Mouse (Mus musculus) heart, postnatal 25 days (tissue): ENCODE data around the gene Golgb1. TPM values are rescaled to one million over a fixed set of nuclear protein-coding genes. Genes with fewer than 3 reads are reported as not detected.
"Not testable (repeated sequence)": the region's sequence is repeated elsewhere in the genome, so short reads cannot be mapped to it uniquely, and the experiment has no call there.

ENCODE experiments used
- DNase-seq: peaks from one replicate; pipeline ENCODE4 v3.0.0; 2022; ENCODE audit warnings: low spot score
- intact Hi-C: fragments of 180-260 bp; cut with DNase I; formaldehyde crosslinking; loops from one replicate; pipeline ENCODE4 v1.15.1; 2025
- total RNA-seq, 2 experiments: library from RNA; stranded (reverse); gene quantifications; 2 replicates each; pipeline ENCODE4 v1.2.3; 2021

Golgb1 gene
- total RNA-seq = 10 to 100 TPM; 37.9 to 43.5 TPM

DNA sequence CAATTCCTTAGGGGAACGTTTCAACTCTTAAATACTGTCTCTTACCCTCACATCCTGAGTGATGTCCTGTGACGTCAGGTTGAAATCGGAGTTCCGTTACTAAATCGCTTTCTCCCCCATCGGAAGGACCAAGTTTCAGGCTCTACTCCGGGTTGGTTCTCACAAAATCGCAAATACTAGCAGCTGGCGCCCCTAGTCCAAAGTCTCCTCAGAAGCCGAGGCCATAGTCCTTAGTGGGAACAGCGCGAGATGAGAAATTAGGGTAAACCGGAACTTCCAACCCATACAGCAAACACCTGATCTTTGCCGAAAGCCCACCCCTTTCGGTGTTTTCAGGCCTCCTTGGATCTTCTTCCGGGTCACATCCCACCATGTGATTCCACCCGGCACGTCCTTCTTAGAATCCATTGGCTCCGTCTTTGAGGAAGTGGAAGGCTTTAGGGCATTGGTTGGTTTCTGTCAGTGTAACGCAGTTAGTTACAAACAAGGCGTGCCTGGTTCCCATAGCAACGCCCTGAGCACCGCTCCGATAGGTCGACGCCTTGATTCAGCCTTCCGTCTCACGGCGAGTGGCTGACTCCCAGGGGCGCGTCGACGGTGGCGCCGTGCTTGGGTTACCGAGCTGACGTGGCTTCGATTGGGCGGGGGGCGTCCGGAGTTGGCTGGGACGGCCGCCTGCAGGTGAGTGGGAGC is at the start of gene Golgb1, which contains the start of gene Eaf2:
TSS of gene Golgb1 (plus strand) at position 558 of the 693 bp plus-strand sequence.
TSS of gene Eaf2 (minus strand) at position 421 of the 693 bp plus-strand sequence.
- intact Hi-C loops = loop anchor here (2.0 to 5.0 kb wide), 2 partner anchors 46 to 138 kb away; partner anchors contain the start of genes Iqcb1 and Polq
- DNase-seq = peak; percentile 95

DNA sequence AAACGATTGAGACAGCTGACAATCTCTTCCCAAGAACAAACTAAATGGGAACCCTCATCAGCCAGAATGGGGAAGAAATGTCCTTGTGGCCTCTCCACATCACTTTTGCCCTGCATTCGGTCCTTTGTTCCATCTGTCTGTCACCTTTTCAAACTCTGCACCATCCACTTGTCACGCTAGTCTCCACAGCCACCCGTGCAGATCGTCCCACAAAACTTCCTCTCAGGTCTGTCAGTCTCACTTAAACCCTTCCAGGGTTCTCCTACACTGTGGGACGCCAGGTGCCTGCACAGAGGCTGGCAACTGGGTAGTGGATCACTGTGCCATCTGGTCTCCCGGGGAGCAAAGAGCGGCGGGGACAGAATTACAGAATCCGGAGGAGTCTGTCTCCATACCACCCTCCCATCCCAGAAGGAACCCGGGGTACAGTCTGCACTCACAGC is 47.3 kb upstream of the Golgb1 start:
- intact Hi-C loops = loop anchor here (2.0 kb wide), 1 partner anchor 47 kb away; the partner anchor contains the start of genes Eaf2 and Golgb1

DNA sequence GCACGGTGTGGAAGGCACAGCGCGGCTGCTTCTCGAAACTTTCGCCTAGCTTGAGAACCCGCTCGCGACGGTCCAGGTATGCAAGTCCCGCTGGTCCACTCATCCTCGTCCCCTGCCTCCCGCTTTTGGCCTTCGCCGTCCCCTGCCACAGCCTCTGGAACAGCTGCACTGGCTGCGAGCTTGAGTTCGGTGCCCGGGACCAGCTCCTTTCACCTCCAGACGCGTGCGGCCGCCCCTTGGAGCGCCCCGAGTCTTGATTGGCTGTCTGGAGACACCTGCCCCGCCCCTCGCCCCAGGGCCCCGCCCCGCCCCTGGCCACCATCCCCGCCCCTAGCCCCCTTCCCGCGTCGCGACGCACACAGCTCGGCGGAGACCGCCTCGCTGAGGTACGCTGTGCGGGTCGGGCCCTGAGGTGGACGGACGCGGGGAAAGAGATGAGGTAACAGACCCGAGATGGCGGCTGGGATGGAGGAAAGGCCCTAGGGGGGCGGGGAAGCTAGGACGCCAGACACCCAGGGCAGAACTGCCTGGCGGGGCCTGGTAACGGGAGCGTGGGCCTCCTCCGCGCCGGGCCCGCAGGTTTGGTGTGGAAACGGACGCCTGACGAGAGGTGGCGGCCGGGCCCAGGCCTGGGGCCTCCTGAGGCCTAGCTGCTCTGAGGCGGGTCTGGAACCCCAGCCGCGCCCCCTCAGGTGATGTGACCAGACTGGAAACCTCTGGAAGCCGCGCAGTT is 46.7 kb upstream of the Golgb1 start, which contains the start of gene Iqcb1:
TSS of gene Iqcb1 (plus strand) at position 332 of the 733 bp plus-strand sequence.
- peak; percentile 71 for DNase-seq
- intact Hi-C loops = loop anchor here (2.0 kb wide), 1 partner anchor 47 kb away; the partner anchor contains the start of genes Eaf2 and Golgb1

More for the DNA sequence above, 47.3 kb upstream of the Golgb1 start:
- no peak for DNase-seq

DNA sequence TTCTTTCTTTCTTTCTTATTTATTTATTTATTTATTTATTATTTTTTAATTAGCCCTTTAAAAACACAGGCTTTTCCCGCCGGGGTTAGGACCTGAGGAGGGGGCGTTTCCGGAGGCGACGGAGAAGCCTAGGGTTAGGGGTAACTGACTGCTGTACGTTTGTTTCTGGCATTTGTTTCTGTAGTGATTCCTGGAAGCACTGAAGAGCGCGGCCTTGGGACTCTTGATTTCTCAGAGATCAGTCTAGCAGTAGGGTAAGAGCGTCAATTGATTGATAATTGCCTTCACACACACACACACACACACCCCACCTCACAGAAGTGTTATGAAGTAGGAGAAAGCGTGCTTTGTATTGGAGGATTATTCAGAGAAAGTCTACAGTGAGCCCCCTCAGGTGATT is 46.1 kb upstream of the Golgb1 start:
- no peak for DNase-seq
- intact Hi-C loops = loop anchor here (2.0 kb wide), 1 partner anchor 46 kb away; the partner anchor contains the start of genes Eaf2 and Golgb1

DNA sequence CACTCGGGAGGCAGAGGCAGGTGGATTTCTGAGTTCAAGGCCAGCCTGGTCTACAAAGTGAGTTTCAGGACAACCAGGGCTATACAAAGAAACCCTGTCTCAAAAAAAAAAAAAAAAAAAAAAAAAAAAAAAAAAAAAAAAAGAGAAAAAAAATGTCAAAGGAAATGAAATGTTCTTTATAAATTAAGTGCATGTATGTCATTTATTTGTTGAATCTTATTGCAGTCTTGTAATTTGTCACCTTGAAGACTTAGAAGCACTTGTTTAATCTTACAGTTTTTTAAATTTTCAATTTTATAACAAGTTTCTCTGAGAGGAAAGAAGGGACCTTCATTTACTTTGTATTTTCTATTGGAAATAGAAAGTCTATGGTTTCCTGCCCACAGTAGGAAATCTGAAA is 28.0 kb upstream of the Golgb1 start:
- intact Hi-C loops, DNase-seq: not testable (repeated sequence)

DNA sequence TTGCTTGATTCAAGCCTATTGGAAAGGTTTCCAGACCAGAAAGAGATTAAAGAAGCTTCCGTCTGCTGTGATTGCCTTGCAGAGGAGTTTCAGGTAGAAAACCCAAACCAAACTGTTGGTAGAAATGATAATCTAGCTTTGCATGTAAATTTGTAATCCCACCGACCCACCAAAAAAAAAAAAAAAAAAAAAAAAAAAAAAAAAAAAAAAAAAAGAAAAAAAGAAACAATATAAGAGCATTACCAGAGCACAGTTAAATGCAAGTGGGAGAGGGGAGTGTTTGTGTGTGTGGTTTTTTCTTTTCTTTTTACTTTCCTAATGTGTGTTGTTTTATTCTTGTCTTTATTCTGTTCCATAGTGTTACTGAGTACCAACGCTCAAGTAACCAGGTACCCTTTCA is 23.7 kb upstream of the Golgb1 start:
- intact Hi-C loops = no loop called here
- DNase-seq = no peak

DNA sequence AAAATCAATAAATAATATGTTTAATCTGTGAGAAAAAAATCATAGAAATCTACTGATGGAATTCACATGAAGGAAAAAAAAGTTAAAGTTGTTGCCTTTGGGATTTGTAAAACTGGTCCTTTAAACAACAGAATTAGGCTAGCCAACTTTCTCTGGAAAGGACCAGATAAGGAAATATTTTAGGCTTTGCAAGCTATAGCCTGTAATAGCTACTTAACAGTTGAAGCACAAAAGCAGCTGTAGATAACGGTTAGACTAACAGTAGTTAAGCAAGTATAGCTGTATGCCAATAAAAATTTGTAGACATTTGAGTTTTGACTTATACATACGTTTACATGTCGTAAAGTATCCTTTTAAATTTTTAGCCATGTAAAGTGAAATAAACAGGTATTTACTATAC is 11.4 kb upstream of the Golgb1 start:
- intact Hi-C loops = no loop called here
- DNase-seq = no peak

DNA sequence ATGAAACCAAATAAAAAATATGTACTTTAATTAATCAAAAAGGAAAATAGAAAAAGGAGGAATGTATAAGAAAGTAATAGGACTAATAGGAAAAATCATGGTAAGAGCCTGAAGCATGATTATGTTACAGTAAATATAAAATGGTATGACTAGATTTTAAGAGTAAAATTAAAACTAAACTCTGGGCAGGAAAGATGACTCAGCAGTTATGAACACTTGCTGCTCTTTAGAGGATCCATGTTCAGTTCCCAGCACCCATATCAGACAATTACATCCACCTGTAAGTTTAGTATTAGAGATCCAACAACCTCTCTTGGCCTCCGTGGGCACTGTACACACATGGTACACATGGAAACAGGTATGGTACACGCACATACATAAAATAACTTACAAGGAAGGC is 5.5 kb upstream of the Golgb1 start:
- intact Hi-C loops = no loop called here
- no peak for DNase-seq

DNA sequence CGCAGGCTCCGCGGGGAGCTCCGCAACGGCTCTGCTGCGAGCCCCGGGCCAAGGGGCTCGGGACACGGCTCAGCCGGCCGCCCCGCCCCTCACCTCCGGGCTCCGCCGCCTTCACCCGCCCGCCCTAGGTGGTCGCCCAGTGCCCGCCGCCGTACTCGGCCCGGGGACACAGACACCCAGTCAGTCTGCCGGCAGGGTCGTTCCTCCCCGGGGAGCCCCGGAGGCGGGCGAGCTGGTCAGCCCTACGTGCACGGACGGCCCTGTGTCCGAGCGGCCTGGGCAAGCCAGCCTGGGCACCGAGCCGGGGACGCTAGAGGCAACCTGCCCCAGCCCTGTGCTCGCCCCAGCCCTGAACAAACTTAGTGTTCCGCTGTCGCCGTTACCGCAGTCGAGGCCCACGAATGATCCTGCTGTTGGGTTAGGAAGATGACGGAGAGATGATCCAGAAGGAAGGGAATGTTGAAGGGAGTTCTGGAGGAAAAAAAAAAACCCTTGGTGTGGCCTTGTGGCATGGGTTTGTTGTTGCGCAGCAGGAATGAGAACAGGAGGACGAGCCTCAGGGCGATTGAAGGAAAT is 424 bp downstream of the Golgb1 start:
- intact Hi-C loops = loop anchor here (2.0 to 5.0 kb wide), 2 partner anchors 47 to 137 kb away; partner anchors contain the start of genes Iqcb1 and Polq
- no peak for DNase-seq

DNA sequence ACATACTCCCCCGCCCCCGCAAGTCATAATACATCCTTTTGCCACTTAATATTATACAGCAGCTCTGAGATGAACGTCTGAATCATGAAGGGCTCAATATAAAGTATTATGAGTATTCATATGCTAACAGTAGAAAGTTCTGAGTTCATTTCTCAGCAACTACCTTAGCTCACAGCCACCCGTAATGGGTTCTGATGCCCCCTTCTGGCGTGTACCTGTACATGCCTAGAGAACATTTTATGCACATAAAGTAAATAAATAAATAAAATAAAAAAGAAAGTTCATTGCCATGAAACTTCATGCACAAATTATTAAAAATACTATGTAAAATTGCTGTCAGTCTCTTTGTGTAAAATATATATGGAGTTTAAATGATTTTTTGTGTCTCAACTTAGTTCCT is 2.4 kb downstream of the Golgb1 start:
- intact Hi-C loops = loop anchor here (5.0 kb wide), 1 partner anchor 135 kb away; the partner anchor contains the start of gene Polq
- DNase-seq = no peak

DNA sequence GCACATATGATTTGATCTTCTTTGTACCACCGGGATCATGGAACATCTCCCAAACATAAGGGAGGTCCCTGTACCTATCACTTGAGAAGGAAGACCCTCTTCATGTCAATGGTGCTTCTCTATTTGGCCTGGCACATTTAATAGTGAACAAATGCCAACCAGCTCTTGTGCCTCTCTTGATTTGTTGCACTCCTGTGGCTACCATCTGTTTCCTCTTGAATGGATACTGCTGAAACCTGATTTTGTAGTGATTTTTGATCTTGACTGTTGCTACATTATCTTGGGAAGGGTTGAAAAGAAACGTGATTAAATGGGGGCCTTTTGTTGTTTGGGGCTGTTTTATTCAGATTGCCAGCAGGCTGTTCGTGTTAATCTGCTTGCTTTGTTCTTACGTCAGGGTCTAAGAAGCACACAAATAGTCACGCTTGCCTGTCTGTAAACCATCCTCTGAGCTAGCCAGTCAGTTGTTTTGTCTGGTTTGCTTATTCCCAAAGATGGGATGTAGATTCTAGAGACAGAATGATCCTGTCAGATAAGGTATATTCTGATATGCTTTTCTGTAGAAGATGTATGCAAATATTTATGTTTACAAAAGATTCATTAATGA is 7.9 kb downstream of the Golgb1 start:
- no peak for DNase-seq
- intact Hi-C loops = no loop called here

DNA sequence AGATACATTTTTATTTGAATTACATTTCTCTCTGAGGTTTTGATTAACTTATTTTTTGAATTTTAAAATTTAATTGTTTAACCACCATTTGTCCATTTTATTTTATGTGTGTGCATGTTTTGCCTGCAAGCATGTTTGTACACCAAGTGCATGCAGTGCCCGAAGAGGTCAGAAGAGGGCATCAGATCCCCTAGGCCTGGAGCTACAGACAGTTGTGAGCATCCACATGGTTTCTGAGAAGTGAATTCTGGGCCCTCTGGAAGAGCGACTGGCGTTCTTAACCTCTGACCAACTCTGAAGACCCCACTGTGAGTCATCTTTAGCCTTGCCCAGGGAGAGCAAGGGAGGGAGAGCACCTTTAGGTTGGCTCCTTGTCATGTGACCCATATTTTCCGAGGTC is 9.9 kb downstream of the Golgb1 start:
- intact Hi-C loops = loop anchor here (5.0 kb wide), 1 partner anchor 117 kb away; no protein-coding TSS in a partner anchor
- no peak for DNase-seq

DNA sequence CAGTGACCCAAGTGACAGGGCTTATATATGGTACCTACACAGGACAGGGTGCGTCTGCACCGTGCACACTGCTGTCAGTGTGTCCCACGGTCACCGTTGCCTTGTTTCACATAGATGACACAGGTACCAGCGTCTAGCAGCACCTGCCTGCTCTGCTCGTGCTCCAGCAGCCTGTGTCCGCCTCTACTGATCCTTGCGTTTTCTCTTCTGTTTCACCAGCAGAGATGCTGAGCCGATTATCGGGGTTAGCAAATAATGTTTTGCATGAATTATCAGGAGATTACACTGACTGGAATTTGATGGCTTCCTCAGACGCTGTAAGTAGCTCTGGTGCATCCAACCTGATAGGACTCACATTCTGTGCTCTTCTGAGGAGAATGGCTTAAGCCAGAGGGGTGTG is 11.0 kb downstream of the Golgb1 start:
- intact Hi-C loops = loop anchor here (5.0 kb wide), 1 partner anchor 116 kb away; no protein-coding TSS in a partner anchor
- DNase-seq = no peak

DNA sequence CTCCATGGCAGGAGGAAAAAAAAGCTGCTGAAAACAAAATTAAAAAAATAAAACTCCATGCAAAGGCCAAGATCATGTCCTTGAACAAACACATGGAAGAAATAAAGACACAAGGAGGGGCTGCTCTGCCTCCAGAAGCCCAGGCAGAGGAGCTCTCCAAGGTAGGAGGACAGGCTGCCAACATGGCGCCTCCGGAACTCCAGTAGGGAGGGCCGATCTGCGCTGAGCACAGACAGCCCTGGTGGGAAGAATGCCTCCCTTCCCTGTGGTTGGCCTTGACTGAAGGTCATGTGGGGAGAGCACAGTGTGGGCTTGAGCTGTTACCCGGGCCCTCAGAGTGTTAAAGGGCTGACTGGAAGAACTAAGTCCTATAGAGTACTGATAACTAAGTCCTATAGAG is 12.6 kb downstream of the Golgb1 start:
- intact Hi-C loops = loop anchor here (5.0 kb wide), 1 partner anchor 115 kb away; no protein-coding TSS in a partner anchor
- no peak for DNase-seq

DNA sequence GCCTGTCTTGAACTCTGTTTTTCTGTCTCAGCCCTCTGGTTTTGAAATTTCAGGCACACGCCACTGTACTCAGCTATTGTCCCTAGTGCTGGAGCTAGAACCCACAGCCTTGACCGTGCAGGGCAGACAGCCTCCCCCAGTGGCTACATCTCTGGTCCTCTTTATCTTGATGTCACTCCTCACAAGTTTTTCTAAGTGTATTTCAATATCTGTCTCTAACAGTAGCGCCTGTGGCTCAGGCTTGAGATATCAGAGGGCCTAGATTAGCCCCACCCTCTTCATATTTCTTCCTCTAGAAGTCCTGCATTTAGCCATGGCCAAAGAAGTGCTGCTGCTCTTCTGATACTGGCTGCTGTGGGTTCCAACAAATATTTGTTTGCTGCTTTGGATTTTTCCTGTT is 15.6 kb downstream of the Golgb1 start:
- intact Hi-C loops = no loop called here
- no peak for DNase-seq

DNA sequence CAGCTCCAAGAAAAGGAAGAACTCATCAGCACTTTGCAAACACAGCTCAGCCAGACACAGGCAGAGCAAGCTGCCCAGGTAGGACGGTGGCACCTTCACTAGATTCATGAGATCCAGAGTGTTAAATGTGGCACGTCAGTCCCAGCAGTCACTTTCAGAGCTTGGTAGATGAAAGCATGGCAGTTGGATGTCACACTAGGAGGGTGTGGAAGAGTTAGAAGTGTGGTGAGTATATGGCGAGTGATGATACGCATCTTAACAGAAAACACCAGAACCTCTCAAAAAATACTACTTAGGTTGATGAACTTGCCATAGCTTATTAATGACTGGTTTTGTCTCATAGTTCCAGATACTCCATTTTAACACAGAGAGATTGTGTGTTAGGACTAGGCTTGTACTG is 16.5 kb downstream of the Golgb1 start:
- intact Hi-C loops = no loop called here
- no peak for DNase-seq

DNA sequence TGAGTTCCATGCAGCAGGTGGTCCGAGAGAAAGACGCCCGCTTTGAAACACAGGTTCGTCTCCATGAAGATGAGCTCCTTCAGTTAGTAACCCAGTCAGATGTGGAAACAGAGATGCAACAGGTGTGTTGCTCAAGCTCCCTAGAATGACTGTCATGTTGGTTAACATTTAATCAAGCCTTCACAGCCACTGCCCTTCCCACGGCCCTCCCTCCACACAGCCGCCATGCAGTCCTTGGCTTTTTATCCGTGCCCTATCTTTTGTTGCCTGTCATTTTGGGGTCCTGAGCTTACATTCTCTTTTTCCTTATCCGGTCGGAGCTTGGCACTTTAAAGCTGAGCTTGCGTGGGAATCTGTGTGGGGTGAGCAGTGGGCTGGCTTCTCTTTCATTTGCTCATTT is 18.4 kb downstream of the Golgb1 start:
- intact Hi-C loops = no loop called here
- no peak for DNase-seq

DNA sequence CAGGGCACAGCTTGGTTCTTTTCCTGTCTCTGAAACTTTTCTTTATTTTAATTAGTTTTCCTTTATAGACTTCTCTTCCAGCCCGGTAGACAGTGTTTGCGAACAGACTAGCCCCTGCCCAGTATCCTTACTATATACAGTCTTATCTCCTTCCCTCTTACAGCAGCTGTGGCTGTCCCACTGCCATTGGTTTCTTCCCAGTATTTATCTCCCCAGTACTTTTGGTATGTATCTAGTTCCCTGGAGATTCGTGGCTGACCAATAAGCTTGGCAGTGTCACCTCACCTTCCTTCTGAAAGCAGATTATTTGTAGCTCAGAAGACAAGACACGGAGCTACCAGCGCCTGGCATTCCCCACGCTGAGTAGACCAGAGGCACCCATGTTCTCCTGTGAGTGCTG is 21.8 kb downstream of the Golgb1 start:
- intact Hi-C loops = no loop called here

DNA sequence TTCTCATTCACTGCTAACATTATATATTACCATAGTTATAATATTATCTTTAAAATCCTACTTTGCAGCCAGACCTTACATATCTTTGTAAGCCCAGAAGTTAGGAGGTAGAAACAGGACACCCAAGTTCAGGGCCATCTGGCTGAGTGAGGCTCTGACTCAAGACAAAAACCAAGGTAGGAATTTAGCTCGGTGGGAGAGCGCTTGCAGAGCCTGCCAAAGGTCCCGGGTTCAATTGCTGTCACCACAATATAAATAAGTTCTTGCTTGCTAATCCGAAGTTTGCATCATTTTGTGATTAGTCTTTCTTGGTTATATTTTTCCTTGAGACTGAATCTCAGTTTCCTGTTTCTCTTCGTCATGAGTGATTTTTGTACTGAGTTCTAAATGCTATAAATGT is 28.2 kb downstream of the Golgb1 start:
- intact Hi-C loops = no loop called here
- DNase-seq = no peak

More for the DNA sequence above, 21.8 kb downstream of the Golgb1 start:
- no peak for DNase-seq

DNA sequence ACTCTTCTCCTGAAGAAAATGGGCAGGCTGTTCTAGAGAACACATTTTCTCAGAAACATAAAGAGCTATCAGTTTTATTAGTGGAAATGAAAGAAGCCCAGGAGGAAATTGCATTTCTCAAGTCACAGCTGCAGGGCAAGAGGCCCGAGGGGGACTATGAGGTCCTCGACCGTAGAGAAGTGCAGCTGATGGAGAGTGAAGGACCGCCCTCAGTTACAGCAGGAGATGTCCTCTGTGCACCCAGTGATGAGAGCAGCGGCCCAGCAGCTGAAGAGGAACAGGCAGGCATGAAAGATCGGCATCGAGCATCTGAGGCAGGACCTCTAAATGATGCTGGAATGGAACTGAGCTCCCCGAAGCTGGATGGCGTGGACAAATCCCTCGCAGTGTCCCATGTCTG is 37.0 kb downstream of the Golgb1 start:
- intact Hi-C loops = no loop called here
- no peak for DNase-seq
